Mouse (Mus musculus): ENCODE results near the gene Mblac2. TPM values are rescaled to one million over a fixed set of nuclear protein-coding genes. Genes with fewer than 3 reads are reported as not detected.

Gene Mblac2
- total RNA-seq, 2 experiments from 2014 or later: 2.7 TPM

DNA sequence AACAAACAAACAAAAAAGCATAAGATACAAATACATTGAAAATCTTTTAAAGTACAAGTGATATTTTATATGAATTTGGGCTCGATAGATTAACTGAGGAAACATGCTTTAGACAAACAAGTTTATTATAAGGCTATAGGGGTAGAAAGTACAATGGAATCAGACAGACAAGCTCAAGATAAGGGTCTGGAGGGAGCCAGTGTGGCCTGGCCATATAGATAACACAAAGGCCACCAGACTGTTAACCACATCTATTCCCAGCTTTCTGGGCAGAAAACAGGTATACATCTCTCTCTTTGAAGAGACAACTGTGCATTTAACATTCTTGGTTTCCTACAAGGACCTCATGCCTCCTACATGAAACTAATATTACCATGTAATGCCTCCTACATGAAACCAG lies 19.2 kb downstream of the Mblac2 start:
- ATAC-seq (ENCODE audit: poor library complexity, severe bottlenecking): no peak

- no peak for ATAC-seq (ENCODE audit: poor library complexity, severe bottlenecking)
Observed at GRCm38 (mm10) chr13:81736606-81737005, 25.5 kb downstream of the Mblac2 start.

DNA sequence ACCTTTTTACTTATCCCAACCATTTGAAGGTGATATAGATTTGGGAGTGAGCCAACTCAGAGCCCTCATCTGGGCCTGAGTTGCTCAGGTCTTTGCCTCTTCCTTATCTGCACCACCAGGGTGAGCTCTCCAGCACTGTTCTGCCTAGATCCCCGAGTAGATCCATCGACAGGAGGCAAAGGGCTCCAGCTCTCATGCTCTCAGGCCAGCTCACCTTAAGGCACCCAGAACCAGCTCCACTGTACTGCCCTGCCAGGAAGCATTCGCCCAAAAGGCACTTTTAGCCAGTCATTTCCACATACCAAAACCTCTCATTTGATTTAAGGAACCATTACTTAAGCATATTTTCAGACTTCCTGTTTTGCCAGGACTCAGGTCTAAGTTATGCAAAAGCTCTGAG lies 29.8 kb downstream of the Mblac2 start:
- ATAC-seq (ENCODE audit: poor library complexity, severe bottlenecking): peak; percentile 93

- no peak for ATAC-seq (ENCODE audit: poor library complexity, severe bottlenecking)
Observed at GRCm38 (mm10) chr13:81743391-81744091, 32.4 kb downstream of the Mblac2 start.

GRCm38 (mm10) chr13:81744092-81744396 lies 32.9 kb downstream of the Mblac2 start:
- no peak for ATAC-seq (ENCODE audit: poor library complexity, severe bottlenecking)

- no peak for ATAC-seq (ENCODE audit: poor library complexity, severe bottlenecking)
Observed at GRCm38 (mm10) chr13:81754878-81755277, 43.7 kb downstream of the Mblac2 start.

GRCm38 (mm10) chr13:81755324-81755723 lies 44.2 kb downstream of the Mblac2 start:
- no peak for ATAC-seq (ENCODE audit: poor library complexity, severe bottlenecking)

DNA sequence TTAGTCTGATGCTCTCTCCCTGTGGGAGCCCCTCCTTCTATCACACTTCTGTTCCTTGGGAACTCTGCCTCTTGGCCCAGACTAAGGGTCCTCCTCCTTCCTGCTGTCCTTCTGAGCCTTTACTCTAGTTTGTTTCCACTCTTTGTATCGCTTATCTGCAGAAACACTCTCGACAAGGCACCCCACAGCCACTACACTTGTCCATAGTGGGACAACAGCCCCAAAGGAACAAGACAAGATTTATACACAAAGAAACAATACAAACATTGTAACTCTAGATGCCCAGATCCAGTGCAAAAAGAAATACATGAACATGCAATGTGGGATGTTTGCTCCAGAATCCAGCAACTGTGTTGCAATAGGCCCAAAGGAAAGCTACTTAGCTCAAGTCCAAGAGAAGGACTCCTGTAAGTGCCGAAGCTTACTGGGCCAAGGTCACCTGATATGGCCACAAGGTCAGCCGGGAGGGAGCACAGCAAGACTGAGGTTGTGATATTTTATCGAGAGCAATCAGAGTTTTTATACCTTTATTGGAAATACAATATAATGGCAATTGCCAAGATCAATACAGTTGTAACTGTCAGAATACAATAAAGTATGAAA lies 46.0 kb downstream of the Mblac2 start:
- no peak for ATAC-seq (ENCODE audit: poor library complexity, severe bottlenecking)

- ATAC-seq (ENCODE audit: poor library complexity, severe bottlenecking): peak; percentile 71
Observed at GRCm38 (mm10) chr13:81760379-81760778, 49.2 kb downstream of the Mblac2 start.

- peak; percentile 74 for ATAC-seq (ENCODE audit: poor library complexity, severe bottlenecking)
Observed at GRCm38 (mm10) chr13:81761566-81762186, 50.5 kb downstream of the Mblac2 start.

GRCm38 (mm10) chr13:81764173-81764572 lies 53.0 kb downstream of the Mblac2 start:
- ATAC-seq (ENCODE audit: poor library complexity, severe bottlenecking): no peak

- ATAC-seq (ENCODE audit: poor library complexity, severe bottlenecking): peak; percentile 94
Observed at GRCm38 (mm10) chr13:81767038-81767659, 56.0 kb downstream of the Mblac2 start.

- ATAC-seq (ENCODE audit: poor library complexity, severe bottlenecking): no peak; the same call in 1 of the 2 replicates
Observed at GRCm38 (mm10) chr13:81776217-81776616, 65.1 kb downstream of the Mblac2 start.

DNA sequence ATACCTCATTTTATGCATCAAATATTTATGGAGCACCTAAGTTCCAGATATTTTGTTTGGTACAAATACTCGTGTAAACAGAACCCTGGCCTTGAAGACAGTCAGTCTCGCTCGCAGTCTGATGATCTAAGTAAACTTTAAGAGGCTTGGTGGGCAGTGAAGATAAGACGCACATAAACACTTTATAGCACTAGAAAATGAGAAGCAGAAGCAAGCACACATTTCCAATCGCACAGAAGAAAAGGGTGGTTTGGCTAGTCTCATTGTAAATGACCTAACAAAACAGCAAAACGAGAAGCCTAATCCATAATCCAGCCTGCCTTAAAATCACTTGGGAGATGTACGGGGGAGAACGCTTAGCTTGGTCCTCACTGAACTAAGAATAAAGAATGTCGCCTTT lies 71.3 kb downstream of the Mblac2 start:
- no peak for ATAC-seq (ENCODE audit: poor library complexity, severe bottlenecking)

- peak; percentile 82 for ATAC-seq (ENCODE audit: poor library complexity, severe bottlenecking)
Observed at GRCm38 (mm10) chr13:81782971-81783404, 71.8 kb downstream of the Mblac2 start, which contains the start of gene Cetn3. Gene Cetn3, plus strand, starts transcription at chr13:81783077.

DNA sequence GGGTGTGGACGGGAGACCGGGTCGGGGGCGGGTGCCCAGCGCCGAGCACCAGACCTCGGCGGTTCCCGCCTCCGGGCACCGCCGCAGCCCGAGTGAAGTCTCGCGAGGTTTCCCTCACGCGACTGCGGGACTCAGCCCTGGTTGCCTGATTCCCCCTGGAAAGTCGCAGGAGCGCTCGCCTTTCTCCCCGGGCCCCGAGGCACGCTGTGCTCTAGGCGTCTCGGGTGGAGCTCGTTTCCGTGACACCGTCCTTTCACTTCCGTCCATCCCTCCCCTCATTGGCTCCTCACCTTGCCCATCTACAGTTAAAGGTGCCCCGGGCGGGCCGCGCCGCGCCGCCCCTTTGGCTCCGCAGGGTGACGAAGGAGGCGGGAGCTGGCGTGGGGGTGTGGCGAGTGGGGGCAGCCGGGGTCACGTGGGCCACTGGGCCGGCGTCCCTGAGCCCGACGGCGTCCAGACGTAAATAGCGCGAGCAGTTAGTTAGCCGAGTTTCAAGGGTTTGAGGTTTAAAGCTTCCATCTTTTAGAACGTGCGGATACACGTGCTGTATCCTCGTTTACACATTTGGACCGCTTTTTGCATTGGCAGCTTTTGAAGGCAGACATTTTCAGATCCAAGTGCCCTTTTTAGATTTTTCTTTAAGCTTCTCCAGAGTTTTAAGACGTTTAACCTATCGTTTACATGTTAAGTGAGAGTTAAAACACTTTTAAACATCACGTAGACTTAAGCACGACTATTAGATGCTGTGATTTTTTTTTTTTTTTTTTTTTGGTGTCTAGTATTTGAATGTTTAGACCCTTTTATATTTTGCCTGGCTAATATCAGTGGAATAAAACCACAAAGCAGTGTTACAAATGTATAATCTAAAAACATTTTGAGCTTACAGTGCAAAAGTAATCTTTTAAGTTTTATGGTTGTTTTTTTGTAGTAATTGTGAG lies 72.5 kb downstream of the Mblac2 start:
- peak; percentile 87 for ATAC-seq (ENCODE audit: poor library complexity, severe bottlenecking)

DNA sequence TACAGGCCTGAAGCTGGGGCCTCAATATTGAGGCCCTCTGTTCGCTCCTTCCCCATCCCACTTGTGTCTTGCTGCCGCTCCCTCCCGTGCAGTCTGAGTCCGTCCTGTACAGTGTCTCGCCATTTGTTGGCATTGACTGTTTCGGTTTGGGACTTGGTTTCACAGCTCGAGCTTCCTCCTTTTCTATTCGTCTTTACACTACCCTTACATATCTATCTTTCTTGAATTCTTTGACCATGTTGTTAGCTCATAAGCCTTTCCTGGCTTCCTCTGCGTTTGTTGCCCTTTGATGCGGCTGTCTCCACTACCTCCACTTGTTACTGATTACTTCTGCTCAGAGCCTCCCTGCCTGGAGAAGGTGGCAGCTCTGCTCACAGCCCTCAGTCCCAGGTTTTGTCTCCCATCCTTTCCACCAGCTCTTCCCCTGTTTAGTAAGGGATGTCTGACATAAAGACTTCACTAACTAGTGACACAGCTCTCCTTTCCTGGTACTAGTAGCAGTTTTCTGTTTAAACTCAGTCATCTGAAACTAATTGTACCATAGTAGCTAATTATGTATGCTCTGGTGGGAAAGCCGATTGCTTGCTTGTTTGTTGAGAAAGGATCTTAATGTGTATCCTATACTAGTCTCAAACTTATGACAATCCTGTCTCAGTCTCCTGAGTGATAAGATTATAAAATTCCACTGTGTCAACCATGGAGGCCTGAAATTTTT lies 74.8 kb downstream of the Mblac2 start:
- no peak for ATAC-seq (ENCODE audit: poor library complexity, severe bottlenecking)

GRCm38 (mm10) chr13:81790160-81790559 lies 79.0 kb downstream of the Mblac2 start:
- no peak for ATAC-seq (ENCODE audit: poor library complexity, severe bottlenecking)

GRCm38 (mm10) chr13:81791861-81792260 lies 80.7 kb downstream of the Mblac2 start:
- ATAC-seq (ENCODE audit: poor library complexity, severe bottlenecking): no peak

DNA sequence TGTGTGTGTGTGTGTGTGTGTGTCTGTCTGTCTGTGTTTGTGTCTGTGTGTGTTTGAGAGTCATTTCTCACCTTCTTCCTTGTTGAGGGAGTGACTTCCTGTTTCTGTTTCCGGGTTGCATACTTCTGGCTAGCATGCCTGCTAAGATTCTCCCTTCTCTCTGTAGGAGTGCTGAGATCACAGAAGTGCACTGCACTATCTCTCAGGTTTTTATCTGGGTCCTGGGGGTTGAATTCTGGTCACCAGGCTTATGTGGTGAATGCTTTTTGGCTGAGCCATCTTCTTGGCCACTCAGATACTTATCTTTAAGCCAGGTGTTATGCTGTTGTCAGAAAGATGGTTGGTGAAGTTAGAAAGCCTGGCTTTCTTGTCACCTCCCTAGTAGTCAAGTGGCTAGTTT lies 82.7 kb downstream of the Mblac2 start:
- ATAC-seq (ENCODE audit: poor library complexity, severe bottlenecking): peak; percentile 92
